Mouse (Mus musculus): ENCODE data around the gene Hibch.

GRCm38 (mm10) chr1:52816232-52816891, 28.4 kb upstream of the Hibch start:
- TF ChIP-seq CTCF (IDR thresholded peaks at IDR 0.05; ENCODE audit: insufficient read depth, low read depth, low read length) (no peak), POLR2A (IDR thresholded peaks at IDR 0.05; ENCODE audit: insufficient read depth, low read depth, low read length) (no peak)

Data from olfactory bulb, adult 2 months (tissue).